Mouse (Mus musculus): Measurements from ENCODE around the gene Mcm7. TPM values are rescaled to one million over a fixed set of nuclear protein-coding genes. Genes with fewer than 3 reads are reported as not detected.
A peak's percentile ranks its signal among the peaks of the same experiment; 100 is the strongest.

Mcm7 gene
- total RNA-seq, 2 experiments from 2014 or later: 33.0 to 34.5 TPM

- DNase-seq: peak; percentile 87 to 90
Observed at GRCm38 (mm10) chr5:138155443-138155976, 16.7 kb downstream of the Mcm7 start, which contains the start of gene Zfp113. Zfp113 (minus strand) TSS chr5:138155744.

- DNase-seq: no peak
Observed at GRCm38 (mm10) chr5:138154390-138154789, 17.8 kb downstream of the Mcm7 start.

- no peak for DNase-seq
Observed at GRCm38 (mm10) chr5:138138585-138138984, 33.6 kb downstream of the Mcm7 start.

GRCm38 (mm10) chr5:138137935-138138549 is 34.2 kb downstream of the Mcm7 start:
- DNase-seq: peak in 1 of 2 experiments; percentile 46

GRCm38 (mm10) chr5:138137257-138137656 is 35.0 kb downstream of the Mcm7 start:
- DNase-seq: no peak

GRCm38 (mm10) chr5:138132425-138133064 is 39.7 kb downstream of the Mcm7 start:
- no peak for DNase-seq

GRCm38 (mm10) chr5:138118041-138118440 is 54.2 kb downstream of the Mcm7 start:
- DNase-seq: no peak

GRCm38 (mm10) chr5:138117199-138118015 is 54.8 kb downstream of the Mcm7 start:
- DNase-seq: no peak

GRCm38 (mm10) chr5:138116255-138117198 is 55.7 kb downstream of the Mcm7 start, which contains the start of gene Zscan21:
Zscan21 (plus strand) TSS chr5:138116903.
- DNase-seq: peak; percentile 95 to 96

Small RNA genes lying within 50 kb of the gene (microRNA-seq; reads per million reads assigned to microRNA genes)
- gene Mir106b (1,561 reads per million, percentile 83 among the genes with 10 or more reads in this experiment), gene Mir25 (520 reads per million, percentile 71 among the genes with 10 or more reads in this experiment), gene Mir93 (3,970 reads per million, percentile 90 among the genes with 10 or more reads in this experiment)

Other genes with a start within 250 kb of the Mcm7 start
- gene Gjc3, start 209.3 kb downstream of the Mcm7 start, total RNA-seq (2021): under 1 TPM; 0.13 to 0.36 TPM
- under 1 TPM; 0.49 to 0.79 TPM for gene Azgp1, start 190.9 kb downstream of the Mcm7 start, total RNA-seq (2021)
- not detected for gene Smok3a, start 151.2 kb downstream of the Mcm7 start, total RNA-seq (2021)
- not detected for gene Smok3b, start 151.0 kb downstream of the Mcm7 start, total RNA-seq (2021)
- not detected for gene Smok3c, start 119.2 kb downstream of the Mcm7 start, total RNA-seq (2021)
- gene Zkscan1, start 87.3 kb downstream of the Mcm7 start, total RNA-seq (2021): 10 to 100 TPM; 36.3 to 41.9 TPM
- 10 to 100 TPM; 15.2 to 16.9 TPM for gene Zscan21, start 55.5 kb downstream of the Mcm7 start, total RNA-seq (2021)
- gene Zfp113, start 16.7 kb downstream of the Mcm7 start, total RNA-seq (2021): 10 to 100 TPM; 11.7 to 12.4 TPM
- 100 to 1,000 TPM; 143 to 152 TPM for gene Cops6, start 11.4 kb downstream of the Mcm7 start, total RNA-seq (2021)
- gene Ap4m1, start 420 bp downstream of the Mcm7 start, total RNA-seq (2021): 10 to 100 TPM; 19.1 to 19.7 TPM
- gene Taf6, start 15.0 kb upstream of the Mcm7 start, total RNA-seq (2021): 10 to 100 TPM; 41.2 to 47.5 TPM
- 10 to 100 TPM; 21.5 to 24.7 TPM for gene Cnpy4, start 15.1 kb upstream of the Mcm7 start, total RNA-seq (2021)
- gene Mblac1, start 21.9 kb upstream of the Mcm7 start, total RNA-seq (2021): 1 to 10 TPM; 8.5 to 9.2 TPM
- under 1 TPM; 0.26 to 0.43 TPM for gene Nxpe5, start 53.5 kb upstream of the Mcm7 start, total RNA-seq (2021)
- gene Lamtor4, start 83.1 kb upstream of the Mcm7 start, total RNA-seq (2021): 10 to 100 TPM; 76.3 to 99.9 TPM
- 10 to 100 TPM; 20.6 to 30.4 TPM for gene BC037034, start 91.6 kb upstream of the Mcm7 start, total RNA-seq (2021)
- under 1 TPM in 1 of 2 experiments, not detected in 1; 0.17 TPM for gene Gal3st4, start 100.4 kb upstream of the Mcm7 start, total RNA-seq (2021)
- gene Gm43720, start 107.5 kb upstream of the Mcm7 start, total RNA-seq (2021): not detected
- under 1 TPM; 0.26 to 0.36 TPM for gene Gpc2, start 107.6 kb upstream of the Mcm7 start, total RNA-seq (2021)
- not detected for gene Stag3, start 107.8 kb upstream of the Mcm7 start, total RNA-seq (2021)
- under 1 TPM in 1 of 2 experiments, not detected in 1; 0.36 TPM for gene Pvrig, start 169.5 kb upstream of the Mcm7 start, total RNA-seq (2021)